Mouse (Mus musculus): ENCODE results near the gene Rpl13a. TPM values are rescaled to one million over a fixed set of nuclear protein-coding genes. Genes with fewer than 3 reads are reported as not detected.
A peak's percentile ranks its signal among the peaks of the same experiment; 100 is the strongest.

The Rpl13a gene
- total and polyA plus RNA-seq, 3 experiments = 1,478 to 6,084 (median 2,356) TPM

DNA sequence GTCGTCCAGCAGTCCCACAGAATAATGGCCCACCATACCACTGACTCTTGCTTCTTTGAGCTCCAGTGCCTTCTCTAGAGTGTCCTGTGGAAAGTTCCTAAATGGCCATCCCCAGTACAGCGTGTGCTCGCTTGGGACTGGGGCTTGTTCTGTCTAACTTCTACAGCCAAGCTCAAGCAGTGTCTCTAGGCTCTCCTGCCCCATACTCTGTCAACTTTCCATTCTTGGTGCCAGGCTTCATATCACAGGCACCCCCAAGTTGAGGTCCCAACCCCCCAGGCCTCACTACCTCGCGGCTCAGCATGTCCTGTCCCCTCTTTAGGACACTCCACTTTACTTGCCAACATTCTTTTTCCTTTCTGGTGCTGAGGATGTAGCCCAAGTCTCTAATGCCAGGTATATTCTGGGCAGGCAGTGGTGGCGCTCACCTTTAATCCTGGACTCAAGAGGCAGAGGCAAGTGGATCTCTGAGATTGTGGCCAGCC, 31.8 kb upstream of the Rpl13a start:
- Histone ChIP-seq H3K4me1 (ENCODE audit: insufficient read depth, low read depth, low read length) (peaks cover 45% of the 10 kb centered on the region), H3K4me3 (ENCODE audit: low read depth, low read length) (no peak overlapping the region), H3K36me3 (replicated peaks) (peaks cover 57% of the 10 kb centered on the region), H3K9me3 (replicated peaks) (no peaks in the 10 kb centered on the region), H3K27me3 (ENCODE audit: insufficient read depth, low read length) (peaks cover 30% of the 10 kb centered on the region)
- TF ChIP-seq CTCF (IDR thresholded peaks at IDR 0.05; ENCODE audit: low read depth, low read length) (no peak), GATA2 (IDR thresholded peaks at IDR 0.05; ENCODE audit: borderline replicate concordance, low read depth, low read length) (no peak), TAL1 (conservative IDR thresholded peaks at IDR 0.05; ENCODE audit: low read depth, low read length) (no peak), GATA1 (IDR thresholded peaks at IDR 0.05; ENCODE audit: borderline replicate concordance, low read length) (no peak)
- DNase-seq (ENCODE audit: low spot score) (no peak), ATAC-seq (ENCODE audit: extremely low read depth, insufficient number of reproducible peaks, low FRiP score, poor library complexity, severe bottlenecking) (no peak)

DNA sequence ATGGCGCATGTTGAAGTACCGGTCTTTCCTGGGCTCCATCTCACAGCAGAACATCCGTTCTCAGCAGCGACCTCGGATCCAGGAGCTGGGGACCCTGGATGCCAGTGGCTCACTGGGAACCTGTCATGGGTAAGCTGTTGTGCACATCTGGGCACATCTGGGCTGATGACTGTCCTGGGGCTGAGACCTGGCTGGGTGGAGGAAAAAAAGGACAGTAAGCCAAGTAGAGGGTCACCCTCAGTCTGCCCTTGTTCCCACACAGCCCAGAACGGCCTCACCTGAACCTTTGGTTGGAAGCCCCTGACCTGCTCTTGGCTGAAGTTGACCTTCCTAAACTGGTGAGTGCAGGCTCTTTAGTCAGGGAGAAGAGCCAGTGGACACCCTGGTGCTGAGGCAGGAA, 30.4 kb upstream of the Rpl13a start:
- TF ChIP-seq POLR2AphosphoS5 (IDR thresholded peaks at IDR 0.05; ENCODE audit: insufficient replicate concordance, low read depth, low read length) (no peak), GATA1 (IDR thresholded peaks at IDR 0.05; ENCODE audit: borderline replicate concordance, low read length) (no peak), TAL1 (conservative IDR thresholded peaks at IDR 0.05; ENCODE audit: low read depth, low read length) (no peak), CTCF (IDR thresholded peaks at IDR 0.05; ENCODE audit: low read depth, low read length) (no peak), GATA2 (IDR thresholded peaks at IDR 0.05; ENCODE audit: borderline replicate concordance, low read depth, low read length) (no peak)
- DNase-seq (ENCODE audit: low spot score) (no peak), ATAC-seq (ENCODE audit: extremely low read depth, insufficient number of reproducible peaks, low FRiP score, poor library complexity, severe bottlenecking) (no peak)
- Histone ChIP-seq H3K4me3 (ENCODE audit: low read depth, low read length) (no peak overlapping the region), H3K9me3 (replicated peaks) (no peaks in the 10 kb centered on the region), H3K36me3 (replicated peaks) (peaks cover 57% of the 10 kb centered on the region), H3K4me1 (ENCODE audit: insufficient read depth, low read depth, low read length) (peaks cover 47% of the 10 kb centered on the region), H3K27me3 (ENCODE audit: insufficient read depth, low read length) (peaks cover 17% of the 10 kb centered on the region)

DNA sequence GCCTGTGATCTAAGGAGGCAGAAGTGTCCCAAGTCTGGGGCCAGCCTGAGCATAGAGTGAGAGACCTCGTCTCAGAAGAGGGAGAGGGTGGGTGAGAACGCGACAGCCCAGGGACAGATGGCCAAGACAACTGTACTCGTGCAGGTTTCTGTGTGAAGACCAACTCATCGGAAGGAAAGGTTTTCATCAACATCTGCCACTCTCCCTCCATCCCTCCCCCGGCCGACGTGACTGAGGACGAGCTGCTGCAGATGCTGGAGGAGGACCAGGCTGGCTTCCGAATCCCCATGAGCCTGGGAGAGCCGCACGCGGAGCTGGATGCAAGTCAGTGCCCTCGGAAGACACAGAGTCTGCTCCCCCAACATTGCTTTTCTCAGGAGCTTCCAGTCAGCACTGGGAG, 28.9 kb upstream of the Rpl13a start:
- TF ChIP-seq GATA1 (IDR thresholded peaks at IDR 0.05; ENCODE audit: borderline replicate concordance, low read length) (no peak), POLR2AphosphoS5 (IDR thresholded peaks at IDR 0.05; ENCODE audit: insufficient replicate concordance, low read depth, low read length) (no peak), TAL1 (conservative IDR thresholded peaks at IDR 0.05; ENCODE audit: low read depth, low read length) (no peak), CTCF (IDR thresholded peaks at IDR 0.05; ENCODE audit: low read depth, low read length) (no peak), GATA2 (IDR thresholded peaks at IDR 0.05; ENCODE audit: borderline replicate concordance, low read depth, low read length) (no peak)
- Histone ChIP-seq H3K4me1 (ENCODE audit: insufficient read depth, low read depth, low read length) (peaks cover 36% of the 10 kb centered on the region), H3K9me3 (replicated peaks) (no peaks in the 10 kb centered on the region), H3K36me3 (replicated peaks) (peaks cover 59% of the 10 kb centered on the region), H3K4me3 (ENCODE audit: low read depth, low read length) (no peak overlapping the region), H3K27me3 (ENCODE audit: insufficient read depth, low read length) (peaks cover 1% of the 10 kb centered on the region)
- ATAC-seq (ENCODE audit: extremely low read depth, insufficient number of reproducible peaks, low FRiP score, poor library complexity, severe bottlenecking) (no peak), DNase-seq (ENCODE audit: low spot score) (no peak)

DNA sequence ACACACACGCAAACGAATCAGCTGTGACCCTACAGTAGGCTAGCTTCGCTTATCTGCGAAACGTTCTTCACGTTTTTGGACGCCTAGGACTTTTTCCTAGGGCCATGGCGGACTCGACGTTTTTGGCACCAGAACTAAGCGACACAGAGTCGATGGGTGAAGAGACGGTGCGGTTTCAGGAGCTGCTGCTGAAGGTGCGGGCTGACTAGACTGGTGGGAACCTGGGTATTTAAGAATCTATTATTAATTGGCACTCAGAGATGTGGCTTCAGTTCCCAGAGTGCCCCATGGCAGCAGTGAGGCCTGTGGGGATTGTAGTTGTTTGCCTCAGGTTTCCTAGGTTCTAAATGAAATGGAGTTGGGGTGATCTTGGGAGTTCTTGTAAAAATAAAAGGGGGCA, 27.6 kb upstream of the Rpl13a start:
- ATAC-seq (ENCODE audit: extremely low read depth, insufficient number of reproducible peaks, low FRiP score, poor library complexity, severe bottlenecking) (no peak), DNase-seq (ENCODE audit: low spot score) (no peak)
- Histone ChIP-seq H3K36me3 (replicated peaks) (peaks cover 69% of the 10 kb centered on the region), H3K4me3 (ENCODE audit: low read depth, low read length) (peak overlapping the region; percentile 47; the same call in 1 of the 2 replicates), H3K4me1 (ENCODE audit: insufficient read depth, low read depth, low read length) (peaks cover 36% of the 10 kb centered on the region), H3K27me3 (ENCODE audit: insufficient read depth, low read length) (no peaks in the 10 kb centered on the region), H3K9me3 (replicated peaks) (no peaks in the 10 kb centered on the region)
- no peak for TF ChIP-seq GATA1 (IDR thresholded peaks at IDR 0.05; ENCODE audit: borderline replicate concordance, low read length)
- TF ChIP-seq POLR2AphosphoS5 (IDR thresholded peaks at IDR 0.05; ENCODE audit: insufficient replicate concordance, low read depth, low read length) = no peak

DNA sequence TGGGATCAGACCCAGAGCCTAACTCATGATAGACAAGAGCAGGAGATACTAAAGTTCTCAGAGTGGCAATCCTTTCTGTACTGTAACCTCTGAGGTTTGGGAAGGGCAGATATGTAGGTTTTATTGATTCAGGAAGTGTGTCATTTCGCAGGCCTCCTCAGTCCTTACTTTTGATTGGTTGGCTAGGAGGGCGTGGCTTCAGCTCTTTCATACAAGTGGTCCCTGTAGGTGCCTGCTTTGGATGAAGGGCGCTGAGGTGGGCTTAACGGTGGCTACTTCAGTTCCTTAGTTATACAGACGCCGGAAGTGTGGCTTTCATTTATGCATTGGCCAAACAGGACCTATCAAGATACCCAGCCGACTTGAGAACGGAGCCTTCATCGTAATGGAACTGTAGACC, 27.0 kb upstream of the Rpl13a start:
- H3K27me3 ChIP-seq (ENCODE audit: insufficient read depth, low read length) = no peaks in the 10 kb centered on the region
- peak overlapping the region; percentile 47; the same call in 1 of the 2 replicates for H3K4me3 ChIP-seq (ENCODE audit: low read depth, low read length)
- DNase-seq (ENCODE audit: low spot score) (peak; percentile 70), ATAC-seq (ENCODE audit: extremely low read depth, insufficient number of reproducible peaks, low FRiP score, poor library complexity, severe bottlenecking) (peak; percentile 65)
- H3K9me3 ChIP-seq (replicated peaks) = no peaks in the 10 kb centered on the region
- no peak for TF ChIP-seq POLR2AphosphoS5 (IDR thresholded peaks at IDR 0.05; ENCODE audit: insufficient replicate concordance, low read depth, low read length)
- TF ChIP-seq GATA2 (IDR thresholded peaks at IDR 0.05; ENCODE audit: borderline replicate concordance, low read depth, low read length) = no peak
- no peak for TF ChIP-seq TAL1 (conservative IDR thresholded peaks at IDR 0.05; ENCODE audit: low read depth, low read length)
- no peak for TF ChIP-seq CTCF (IDR thresholded peaks at IDR 0.05; ENCODE audit: low read depth, low read length)
- no peak for TF ChIP-seq GATA1 (IDR thresholded peaks at IDR 0.05; ENCODE audit: borderline replicate concordance, low read length)
- H3K36me3 ChIP-seq (replicated peaks) = peaks cover 69% of the 10 kb centered on the region
- peaks cover 42% of the 10 kb centered on the region for H3K4me1 ChIP-seq (ENCODE audit: insufficient read depth, low read depth, low read length)

DNA sequence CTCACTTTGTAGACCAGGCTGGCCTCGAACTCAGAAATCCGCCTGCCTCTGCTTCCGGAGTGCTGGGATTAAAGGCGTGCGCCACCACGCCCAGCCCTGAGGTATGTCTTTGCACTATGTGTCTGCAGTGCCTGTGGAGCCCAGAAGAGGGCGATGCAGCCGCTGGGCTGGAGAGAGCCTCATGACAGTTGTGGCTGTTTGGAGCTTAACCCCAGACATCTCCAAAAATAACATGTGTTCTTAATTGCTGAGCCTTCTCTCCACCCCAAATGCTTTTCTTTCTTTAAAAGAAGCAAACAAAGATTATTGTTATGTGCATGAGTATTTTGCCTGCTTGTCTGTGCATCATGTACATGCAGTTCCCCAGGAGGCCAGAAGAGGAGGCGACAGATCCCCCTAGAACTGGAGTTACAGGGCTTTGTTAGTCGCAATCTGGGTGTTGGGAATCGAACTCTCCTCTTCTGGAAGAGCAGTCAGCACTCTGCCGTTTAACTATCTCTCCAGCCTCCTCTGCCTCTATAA, 26.5 kb upstream of the Rpl13a start:
- Histone ChIP-seq H3K9me3 (replicated peaks) (no peaks in the 10 kb centered on the region), H3K4me1 (ENCODE audit: insufficient read depth, low read depth, low read length) (peaks cover 48% of the 10 kb centered on the region), H3K4me3 (ENCODE audit: low read depth, low read length) (peak overlapping the region; percentile 81), H3K27me3 (ENCODE audit: insufficient read depth, low read length) (no peaks in the 10 kb centered on the region), H3K36me3 (replicated peaks) (peaks cover 69% of the 10 kb centered on the region)
- DNase-seq (ENCODE audit: low spot score) (no peak), ATAC-seq (ENCODE audit: extremely low read depth, insufficient number of reproducible peaks, low FRiP score, poor library complexity, severe bottlenecking) (peak; percentile 25; the same call in 1 of the 2 replicates)
- peak; percentile 57 for TF ChIP-seq CTCF (IDR thresholded peaks at IDR 0.05; ENCODE audit: low read depth, low read length)
- no peak for TF ChIP-seq GATA1 (IDR thresholded peaks at IDR 0.05; ENCODE audit: borderline replicate concordance, low read length)
- TF ChIP-seq TAL1 (conservative IDR thresholded peaks at IDR 0.05; ENCODE audit: low read depth, low read length) = no peak
- no peak for TF ChIP-seq GATA2 (IDR thresholded peaks at IDR 0.05; ENCODE audit: borderline replicate concordance, low read depth, low read length)
- no peak for TF ChIP-seq POLR2AphosphoS5 (IDR thresholded peaks at IDR 0.05; ENCODE audit: insufficient replicate concordance, low read depth, low read length)
